Mouse (Mus musculus) lung, embryonic 16.5 days (tissue): ENCODE measurements at regions not wholly inside any gene's neighbourhood (a gene's known extent, or its start where the extent isn't known, plus 50 kb on each side); places are given as distances from the start of the nearest gene placed in this dataset.

Experiments used
- ATAC-seq: fragments of 200-750 bp; cut with Nextera tagmentation; 2 replicates; pipeline ENCODE4 v1.8.0; 2017; ENCODE audit warnings: low read depth, mild to moderate bottlenecking, moderate library complexity
- H3K27ac ChIP-seq: fragments of 300-500 bp; sonication (generic); 2 replicates; pipeline ENCODE4 v1.5.1; 2014; ENCODE audit warnings: mild to moderate bottlenecking, control low read depth, low read length
- H3K27me3 ChIP-seq: fragments of 300-500 bp; sonication (generic); 2 replicates; pipeline ENCODE4 v1.6.1; 2014; ENCODE audit warnings: low read depth, low read length, mixed read lengths; ENCODE audit not compliant: control insufficient read depth, insufficient read depth
- H3K36me3 ChIP-seq: fragments of 300-500 bp; sonication (generic); 2 replicates; pipeline ENCODE4 v1.6.1; 2014; ENCODE audit warnings: low read length; ENCODE audit not compliant: control insufficient read depth, insufficient read depth
- H3K4me1 ChIP-seq: fragments of 300-500 bp; sonication (generic); replicated peaks from 2 replicates; pipeline ENCODE4 v1.6.1; 2014; ENCODE audit warnings: low read length, mixed read lengths; ENCODE audit not compliant: control insufficient read depth, insufficient read depth
- H3K4me2 ChIP-seq: fragments of 300-500 bp; sonication (generic); 2 replicates; pipeline ENCODE4 v1.6.1; 2014; ENCODE audit warnings: low read depth, low read length, control low read depth
- H3K4me3 ChIP-seq: fragments of 300-500 bp; sonication (generic); 2 replicates; pipeline ENCODE4 v1.5.1; 2014; ENCODE audit warnings: mild to moderate bottlenecking, low read length, control low read depth
- H3K9ac ChIP-seq: fragments of 300-500 bp; sonication (generic); 2 replicates; pipeline ENCODE4 v1.6.1; 2014; ENCODE audit warnings: low read length, control low read depth
- H3K9me3 ChIP-seq: fragments of 300-500 bp; sonication (generic); 2 replicates; pipeline ENCODE4 v1.6.1; 2016; ENCODE audit warnings: low read length; ENCODE audit not compliant: control insufficient read depth
- WGBS: fragments of 180-500 bp; shearing (Covaris S2); extraction: QIAGEN DNeasy Blood & Tissue Kit; methylation state at CpG from one replicate; pipeline ENCODE4 v1.1.7; 2014; 5-methylcytosine and 5-hydroxymethylcytosine counted together

DNA sequence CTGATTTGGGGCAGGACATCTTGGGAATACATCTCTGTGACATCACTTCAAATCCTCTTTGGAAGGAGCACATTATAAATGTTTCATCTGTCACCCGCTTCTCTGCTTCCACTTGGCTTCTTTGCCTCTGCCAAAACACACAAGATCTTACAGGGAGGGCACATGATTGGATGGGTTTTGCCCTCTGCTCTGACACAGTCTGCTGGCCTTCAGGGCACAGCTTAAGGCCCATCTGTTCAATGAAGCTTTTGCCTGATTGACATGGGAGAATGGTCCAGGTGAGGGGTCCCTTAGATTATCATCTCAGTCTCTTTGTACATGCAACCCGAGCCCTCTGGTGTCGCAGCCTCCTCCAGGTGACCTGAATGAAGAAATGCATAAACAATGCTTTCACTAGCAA is 612.7 kb upstream of the Fam92a start:
- 73% methylated on average over 3 of the region's 3 CpGs for WGBS
- no peaks in the 10 kb centered on the region; the same call in 1 of the 2 replicates for H3K4me1 ChIP-seq

DNA sequence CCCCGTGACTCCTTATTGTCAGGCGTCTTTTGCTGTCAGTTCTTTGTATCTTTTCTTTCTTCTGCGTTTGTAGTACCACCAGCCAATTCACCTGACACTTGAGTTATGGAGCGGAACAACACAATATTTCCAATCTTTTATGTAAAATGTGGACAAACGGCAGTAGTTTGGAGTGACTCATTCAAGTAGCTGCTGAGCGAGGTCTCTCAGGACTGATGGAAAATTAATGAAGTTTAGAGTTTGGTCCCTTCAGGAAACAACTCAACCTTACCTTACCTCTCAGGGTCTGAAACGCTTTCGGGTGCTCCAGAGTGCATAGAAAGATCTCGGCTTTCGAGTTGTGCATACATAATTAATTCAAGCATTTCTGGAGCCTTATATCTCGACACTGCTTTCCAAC is 612.3 kb upstream of the Fam92a start:
- H3K4me2 ChIP-seq, result no peak overlapping the region
- no peaks in the 10 kb centered on the region; the same call in 1 of the 2 replicates for H3K4me1 ChIP-seq
- no peaks in the 10 kb centered on the region for H3K27me3 ChIP-seq
- no peak overlapping the region for H3K27ac ChIP-seq
- H3K36me3 ChIP-seq, result no peaks in the 10 kb centered on the region
- 74% methylated on average over 11 of the region's 11 CpGs for WGBS
- H3K9me3 ChIP-seq, result no peaks in the 10 kb centered on the region
- no peak for ATAC-seq
- no peak overlapping the region for H3K4me3 ChIP-seq
- no peak overlapping the region for H3K9ac ChIP-seq

More for the DNA sequence above, 612.7 kb upstream of the Fam92a start:
- Histone ChIP-seq H3K9ac (no peak overlapping the region), H3K9me3 (no peaks in the 10 kb centered on the region), H3K36me3 (no peaks in the 10 kb centered on the region), H3K27me3 (no peaks in the 10 kb centered on the region), H3K4me2 (no peak overlapping the region), H3K27ac (no peak overlapping the region), H3K4me3 (no peak overlapping the region)
- ATAC-seq, result no peak

DNA sequence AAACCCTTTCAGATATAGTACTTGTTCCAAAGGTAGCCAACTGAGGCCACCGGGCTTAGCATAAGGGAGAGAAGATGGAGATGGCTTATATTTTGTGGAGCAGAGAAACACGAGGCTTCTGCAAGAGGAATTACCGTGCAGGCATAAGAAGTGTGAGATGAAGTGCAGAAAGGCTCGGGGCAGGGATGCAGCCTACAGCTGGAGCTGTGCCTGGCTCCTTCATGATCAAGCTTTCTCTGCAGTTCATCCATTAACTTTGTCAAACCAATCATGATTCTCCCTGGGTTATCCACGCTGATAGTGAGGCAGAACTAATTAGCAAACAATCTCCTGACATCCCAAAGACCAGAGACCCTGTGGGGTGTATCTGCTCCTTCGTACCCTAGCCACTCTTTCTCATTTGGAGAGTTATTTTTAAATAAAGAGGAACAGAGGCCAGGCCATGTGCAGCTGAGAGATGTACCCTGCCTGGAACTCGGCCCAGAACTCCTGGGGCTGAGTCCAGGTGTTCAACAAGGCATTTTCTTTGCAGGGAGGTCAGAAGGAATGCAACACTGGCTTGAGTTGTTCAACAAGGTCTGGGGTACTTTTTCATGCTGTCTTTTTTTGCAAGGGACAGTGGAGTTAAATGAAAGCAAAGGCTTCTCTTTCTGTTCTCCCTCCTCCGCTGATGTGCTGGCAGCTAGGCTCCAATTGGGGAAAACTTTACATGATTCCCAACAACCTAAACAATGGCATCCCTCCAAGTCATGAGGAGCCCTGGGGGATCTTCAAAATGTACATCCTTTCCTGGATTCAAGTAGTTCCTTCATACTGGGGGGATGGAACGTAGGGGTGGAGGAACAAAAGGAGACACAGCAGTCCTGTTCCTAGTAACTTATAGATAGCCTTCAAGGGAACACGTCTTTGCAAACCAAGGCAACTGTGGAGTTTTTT is 610.4 kb upstream of the Fam92a start:
- 38% methylated on average over 10 of the region's 10 CpGs for WGBS
- peak; percentile 63 for ATAC-seq
- Histone ChIP-seq H3K9me3 (no peaks in the 10 kb centered on the region), H3K9ac (no peak overlapping the region), H3K4me1 (no peaks in the 10 kb centered on the region; the same call in 1 of the 2 replicates), H3K4me2 (no peak overlapping the region), H3K4me3 (no peak overlapping the region), H3K36me3 (no peaks in the 10 kb centered on the region), H3K27ac (no peak overlapping the region), H3K27me3 (no peaks in the 10 kb centered on the region)

DNA sequence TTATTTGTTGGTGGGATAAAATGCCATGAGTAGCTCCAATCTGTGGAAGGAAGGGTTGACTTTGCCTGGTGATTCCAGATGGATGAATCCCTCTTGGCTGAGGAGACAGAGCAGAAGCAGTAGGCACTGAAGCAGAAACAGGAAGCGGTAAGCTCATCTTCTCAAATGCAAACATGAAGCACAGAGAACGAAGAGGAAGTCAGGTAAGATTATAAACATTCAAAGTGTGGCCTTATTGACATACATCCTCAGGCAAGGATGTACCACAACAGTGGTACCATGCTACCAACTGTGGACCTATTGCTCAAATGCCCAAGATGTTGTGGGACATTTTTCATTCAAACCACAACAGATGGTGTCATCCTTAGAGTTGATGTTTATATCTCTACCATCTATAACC is 608.4 kb upstream of the Fam92a start:
- no peak for ATAC-seq
- Histone ChIP-seq H3K4me1 (no peaks in the 10 kb centered on the region; the same call in 1 of the 2 replicates), H3K9me3 (no peaks in the 10 kb centered on the region), H3K27me3 (no peaks in the 10 kb centered on the region), H3K36me3 (no peaks in the 10 kb centered on the region), H3K4me2 (no peak overlapping the region), H3K4me3 (no peak overlapping the region), H3K9ac (no peak overlapping the region), H3K27ac (no peak overlapping the region)
- 88% methylated on average over 2 of the region's 2 CpGs for WGBS

DNA sequence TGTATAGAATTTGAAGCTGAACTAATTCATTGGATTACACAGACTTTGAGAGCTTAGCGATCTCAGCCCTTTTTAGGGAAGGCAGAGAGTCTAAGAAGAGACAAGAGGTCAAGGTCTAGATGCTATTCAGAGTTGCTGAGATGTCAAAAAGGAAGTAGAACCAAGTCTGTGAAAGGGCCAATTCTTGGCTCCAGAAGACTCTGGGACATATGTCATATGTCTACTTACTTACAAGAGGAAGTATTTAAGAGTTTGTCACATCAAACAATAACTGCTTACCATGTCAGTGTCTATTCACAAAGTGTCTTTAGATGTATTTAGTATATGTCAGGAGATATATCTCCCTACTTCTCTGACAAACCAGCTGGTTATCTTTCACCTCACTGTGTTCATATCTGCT is 607.4 kb upstream of the Fam92a start:
- no peak overlapping the region for H3K4me2 ChIP-seq
- H3K9ac ChIP-seq, result no peak overlapping the region
- H3K36me3 ChIP-seq, result no peaks in the 10 kb centered on the region
- H3K9me3 ChIP-seq, result no peaks in the 10 kb centered on the region
- no peaks in the 10 kb centered on the region for H3K27me3 ChIP-seq
- H3K27ac ChIP-seq, result no peak overlapping the region
- H3K4me1 ChIP-seq, result no peaks in the 10 kb centered on the region; the same call in 1 of the 2 replicates
- ATAC-seq, result peak; percentile 56; the same call in 1 of the 2 replicates
- H3K4me3 ChIP-seq, result no peak overlapping the region
- WGBS, result 57% methylated on average over 1 of the region's 1 CpGs

DNA sequence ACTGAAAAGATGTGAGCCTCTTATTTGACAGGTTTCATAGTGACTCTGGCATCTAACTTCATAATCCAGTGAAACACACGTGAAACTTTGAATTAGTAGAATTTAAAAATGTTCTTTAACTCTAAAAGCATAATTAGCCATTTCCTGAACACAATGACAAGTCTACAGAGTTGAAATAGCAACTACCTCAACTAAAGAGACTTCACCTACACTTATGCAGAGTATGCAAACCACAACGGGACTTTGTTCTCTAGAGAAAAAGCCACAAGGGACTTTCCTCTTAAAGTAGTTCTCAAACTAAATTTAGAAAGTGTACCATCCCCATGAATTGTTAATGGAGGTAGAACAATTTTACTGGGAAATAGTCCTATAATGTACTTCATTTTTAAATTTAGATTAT is 606.3 kb upstream of the Fam92a start:
- H3K27me3 ChIP-seq, result no peaks in the 10 kb centered on the region
- no peaks in the 10 kb centered on the region for H3K36me3 ChIP-seq
- no peak for ATAC-seq
- no peak overlapping the region for H3K4me2 ChIP-seq
- H3K27ac ChIP-seq, result no peak overlapping the region
- no peaks in the 10 kb centered on the region; the same call in 1 of the 2 replicates for H3K4me1 ChIP-seq
- no peak overlapping the region for H3K4me3 ChIP-seq
- no peaks in the 10 kb centered on the region for H3K9me3 ChIP-seq
- H3K9ac ChIP-seq, result no peak overlapping the region
- WGBS, result 69% methylated on average over 2 of the region's 2 CpGs

DNA sequence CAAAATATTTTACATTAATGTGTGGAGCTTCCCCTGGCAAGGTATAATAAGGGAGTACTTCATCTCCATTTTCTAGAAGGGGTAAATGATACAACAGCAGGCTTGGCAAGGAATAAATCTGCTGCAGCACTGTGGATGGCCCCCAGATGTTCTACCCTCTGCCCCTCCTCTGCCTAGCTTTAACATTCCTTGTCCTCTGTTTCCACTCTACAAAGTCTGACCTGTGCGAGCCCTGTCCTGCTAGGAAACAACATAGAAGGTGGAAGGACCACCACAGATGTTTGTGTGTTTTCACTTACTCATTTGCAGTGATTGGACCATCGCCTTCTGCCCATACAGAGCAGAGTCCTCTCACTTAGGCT is 604.4 kb upstream of the Fam92a start:
- 87% methylated on average over 2 of the region's 2 CpGs for WGBS
- no peak overlapping the region for H3K4me3 ChIP-seq
- H3K9ac ChIP-seq, result no peak overlapping the region
- no peak overlapping the region for H3K27ac ChIP-seq
- H3K9me3 ChIP-seq, result no peaks in the 10 kb centered on the region
- no peaks in the 10 kb centered on the region for H3K36me3 ChIP-seq
- no peaks in the 10 kb centered on the region for H3K4me1 ChIP-seq
- H3K4me2 ChIP-seq, result no peak overlapping the region
- no peak for ATAC-seq
- no peaks in the 10 kb centered on the region for H3K27me3 ChIP-seq

DNA sequence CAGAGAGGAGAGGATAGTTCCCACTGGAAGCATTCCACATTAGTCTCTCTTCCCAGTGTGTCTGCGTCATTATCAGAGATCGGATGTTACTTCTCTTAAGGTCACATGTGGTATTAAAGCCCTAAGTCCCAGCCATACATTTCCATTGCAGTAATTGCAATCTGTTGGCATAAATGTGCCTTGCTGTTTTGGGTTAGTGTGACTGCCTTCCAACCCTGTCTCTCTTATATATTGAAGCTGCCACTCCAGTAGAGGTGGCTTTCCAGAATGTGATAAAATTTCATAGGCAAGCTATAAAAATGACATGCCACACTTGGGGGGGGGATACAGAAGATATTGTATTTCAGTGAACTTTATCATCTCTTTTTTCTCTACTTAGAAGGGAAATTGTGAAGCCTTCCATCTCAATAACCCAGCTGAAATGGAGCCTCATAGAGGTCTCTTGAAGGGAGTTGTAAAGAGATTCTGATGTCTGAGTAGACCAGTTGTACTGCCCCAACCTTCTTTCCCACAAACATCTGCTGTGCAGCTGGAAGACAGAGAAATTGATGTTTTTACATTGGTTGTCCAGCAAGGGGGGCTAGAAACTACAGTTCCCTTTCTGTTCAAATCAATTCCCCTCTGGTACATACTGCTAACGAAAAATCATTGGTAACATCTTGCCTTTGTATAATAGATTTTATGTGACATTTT is 603.9 kb upstream of the Fam92a start:
- WGBS, result 65% methylated on average over 3 of the region's 3 CpGs
- Histone ChIP-seq H3K9ac (no peak overlapping the region), H3K36me3 (no peaks in the 10 kb centered on the region), H3K27ac (no peak overlapping the region), H3K27me3 (no peaks in the 10 kb centered on the region), H3K4me1 (no peaks in the 10 kb centered on the region), H3K9me3 (no peaks in the 10 kb centered on the region), H3K4me3 (no peak overlapping the region), H3K4me2 (no peak overlapping the region)
- ATAC-seq, result no peak

DNA sequence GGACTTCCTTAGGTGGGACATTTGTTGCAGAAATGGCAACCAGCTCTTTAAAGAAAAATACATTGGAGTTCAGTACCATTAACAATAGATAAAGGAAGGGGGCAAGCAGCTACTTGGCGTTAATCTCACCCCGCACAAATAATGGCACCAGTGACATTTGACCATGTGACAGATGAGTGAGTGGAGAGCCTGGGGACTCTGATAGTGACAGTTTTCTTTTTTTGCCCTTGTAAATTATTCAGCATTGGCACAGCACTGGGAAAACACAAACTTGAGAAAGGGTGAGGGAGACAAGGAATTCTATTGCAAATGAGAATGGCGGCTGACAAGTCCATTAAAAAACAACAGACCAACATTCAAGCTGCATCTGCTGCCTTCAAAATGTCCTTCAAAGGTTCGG is 603.3 kb upstream of the Fam92a start:
- Histone ChIP-seq H3K4me1 (no peaks in the 10 kb centered on the region), H3K4me3 (no peak overlapping the region), H3K9ac (no peak overlapping the region), H3K36me3 (no peaks in the 10 kb centered on the region), H3K27ac (no peak overlapping the region), H3K9me3 (no peaks in the 10 kb centered on the region), H3K4me2 (no peak overlapping the region), H3K27me3 (no peaks in the 10 kb centered on the region)
- WGBS, result 67% methylated on average over 4 of the region's 4 CpGs
- no peak for ATAC-seq
